Mouse (Mus musculus): Measurements from ENCODE around the gene Mmp2. TPM values are rescaled to one million over a fixed set of nuclear protein-coding genes. Genes with fewer than 3 reads are reported as not detected.
"Not testable (repeated sequence)": the region's sequence is repeated elsewhere in the genome, so short reads cannot be mapped to it uniquely, and the experiment has no call there.

The Mmp2 gene
- polyA plus RNA-seq, 1 experiment from 2014 or later, result 120 TPM

DNA sequence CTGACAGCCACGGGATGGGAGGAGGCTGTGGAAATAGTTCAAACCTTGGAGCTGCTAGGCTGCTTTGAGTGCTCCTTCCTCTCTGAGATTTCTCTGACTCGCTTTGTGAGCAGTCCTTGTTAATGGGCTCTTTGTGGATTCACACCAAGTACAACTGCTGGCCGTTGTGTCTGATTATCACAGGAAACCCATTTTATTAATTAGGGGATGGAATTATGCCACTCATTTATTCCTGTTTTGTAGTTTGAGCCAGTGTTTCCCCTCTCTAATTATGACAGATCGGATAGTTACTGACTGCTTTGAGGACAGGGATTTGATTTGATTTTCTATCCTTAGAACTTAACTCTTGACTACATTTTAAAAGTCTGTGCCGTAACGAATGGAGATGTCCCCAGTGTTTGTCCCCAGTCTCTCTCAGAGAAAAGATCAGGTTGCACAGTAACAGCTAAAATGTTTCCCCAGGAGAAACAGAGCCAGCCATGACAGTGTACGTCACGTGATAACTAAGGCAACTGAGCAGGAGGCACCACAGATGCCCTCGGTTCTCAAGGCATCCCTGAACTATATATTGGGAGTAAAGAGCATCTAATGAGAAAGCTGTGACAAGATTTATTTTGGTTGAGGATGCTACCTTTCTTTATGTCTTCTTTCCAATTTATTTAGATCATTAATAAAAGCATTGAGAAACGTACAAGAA, 45.1 kb downstream of the Mmp2 start:
- H3K4me1 ChIP-seq, result peaks cover 9% of the 10 kb centered on the region
- H3K36me3 ChIP-seq (replicated peaks), result no peaks in the 10 kb centered on the region
- no peak overlapping the region for H3K27ac ChIP-seq (replicated peaks)
- H3K27me3 ChIP-seq (replicated peaks; ENCODE audit: low read depth, poor library complexity, severe bottlenecking), result no peaks in the 10 kb centered on the region
- whole genome bisulfite sequencing, result 52% methylated on average over 10 of the region's 10 CpGs
- no peak for DNase-seq (ENCODE audit: low spot score)
- no peaks in the 10 kb centered on the region for H3K9me3 ChIP-seq
- no peak overlapping the region for H3K4me3 ChIP-seq

GRCm38 (mm10) chr8:92875795-92876194, 48.7 kb downstream of the Mmp2 start:
- no peak for DNase-seq (ENCODE audit: low spot score)
- Histone ChIP-seq H3K27ac (replicated peaks) (no peak overlapping the region), H3K4me1 (peaks cover 4% of the 10 kb centered on the region), H3K27me3 (replicated peaks; ENCODE audit: low read depth, poor library complexity, severe bottlenecking) (no peaks in the 10 kb centered on the region), H3K4me3 (no peak overlapping the region), H3K9me3 (no peaks in the 10 kb centered on the region), H3K36me3 (replicated peaks) (peaks cover 8% of the 10 kb centered on the region)
- 79% methylated on average over 10 of the region's 10 CpGs for WGBS

- no peak for DNase-seq (ENCODE audit: low spot score)
- H3K36me3 ChIP-seq (replicated peaks), result peaks cover 8% of the 10 kb centered on the region
- H3K27ac ChIP-seq (replicated peaks), result no peak overlapping the region
- H3K4me1 ChIP-seq, result no peaks in the 10 kb centered on the region
- no peaks in the 10 kb centered on the region for H3K27me3 ChIP-seq (replicated peaks; ENCODE audit: low read depth, poor library complexity, severe bottlenecking)
- H3K9me3 ChIP-seq, result no peaks in the 10 kb centered on the region
- WGBS, result 46% methylated on average over 4 of the region's 4 CpGs
- H3K4me3 ChIP-seq, result no peak overlapping the region
Observed at GRCm38 (mm10) chr8:92881247-92881646, 54.2 kb downstream of the Mmp2 start.

DNA sequence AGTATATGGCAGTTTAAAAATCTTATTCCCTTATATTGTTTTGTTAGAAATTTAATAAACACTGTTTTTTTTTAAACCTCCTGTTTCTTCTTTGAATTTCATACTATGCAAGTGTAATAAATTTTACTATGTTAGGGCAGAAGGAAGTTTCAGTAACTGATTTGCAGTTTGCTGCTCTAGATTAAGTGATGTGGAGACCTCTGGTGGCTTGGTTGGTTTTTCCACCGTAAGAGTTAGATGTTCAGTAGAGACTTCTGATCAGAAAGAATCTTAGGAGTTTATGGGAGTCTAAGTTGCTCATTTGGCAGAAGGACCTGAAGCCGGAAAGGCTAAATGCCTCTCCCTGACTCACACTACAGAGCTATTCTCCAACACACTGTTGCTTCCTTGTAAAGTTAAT, 56.7 kb downstream of the Mmp2 start:
- WGBS, result 82% methylated on average over 2 of the region's 2 CpGs
- Histone ChIP-seq H3K9me3 (no peaks in the 10 kb centered on the region), H3K36me3 (replicated peaks) (peaks cover 8% of the 10 kb centered on the region), H3K4me3 (no peak overlapping the region), H3K27ac (replicated peaks) (no peak overlapping the region), H3K27me3 (replicated peaks; ENCODE audit: low read depth, poor library complexity, severe bottlenecking) (no peaks in the 10 kb centered on the region), H3K4me1 (peaks cover 5% of the 10 kb centered on the region; the same call in 1 of the 2 replicates)
- no peak for DNase-seq (ENCODE audit: low spot score)

GRCm38 (mm10) chr8:92892216-92892615, 65.1 kb downstream of the Mmp2 start:
- H3K36me3 ChIP-seq (replicated peaks); H3K27ac ChIP-seq (replicated peaks); DNase-seq (ENCODE audit: low spot score); H3K27me3 ChIP-seq (replicated peaks; ENCODE audit: low read depth, poor library complexity, severe bottlenecking); H3K9me3 ChIP-seq; H3K4me3 ChIP-seq; H3K4me1 ChIP-seq: not testable (repeated sequence)
- 79% methylated on average over 3 of the region's 3 CpGs for WGBS

GRCm38 (mm10) chr8:92893870-92894269, 66.8 kb downstream of the Mmp2 start:
- no peaks in the 10 kb centered on the region for H3K9me3 ChIP-seq
- H3K27me3 ChIP-seq (replicated peaks; ENCODE audit: low read depth, poor library complexity, severe bottlenecking), result no peaks in the 10 kb centered on the region
- no peaks in the 10 kb centered on the region for H3K36me3 ChIP-seq (replicated peaks)
- DNase-seq (ENCODE audit: low spot score), result no peak
- H3K27ac ChIP-seq (replicated peaks), result no peak overlapping the region
- peaks cover 9% of the 10 kb centered on the region for H3K4me1 ChIP-seq
- 62% methylated on average over 2 of the region's 2 CpGs for WGBS
- no peak overlapping the region for H3K4me3 ChIP-seq

- Histone ChIP-seq H3K4me1 (peaks cover 9% of the 10 kb centered on the region), H3K27ac (replicated peaks) (no peak overlapping the region), H3K9me3 (no peaks in the 10 kb centered on the region), H3K36me3 (replicated peaks) (no peaks in the 10 kb centered on the region), H3K4me3 (no peak overlapping the region), H3K27me3 (replicated peaks; ENCODE audit: low read depth, poor library complexity, severe bottlenecking) (no peaks in the 10 kb centered on the region)
- no peak for DNase-seq (ENCODE audit: low spot score)
- WGBS, result 91% methylated on average over 7 of the region's 7 CpGs
Observed at GRCm38 (mm10) chr8:92895053-92895452, 68.0 kb downstream of the Mmp2 start.

- no peaks in the 10 kb centered on the region for H3K36me3 ChIP-seq (replicated peaks)
- no peak overlapping the region for H3K4me3 ChIP-seq
- H3K27me3 ChIP-seq (replicated peaks; ENCODE audit: low read depth, poor library complexity, severe bottlenecking), result no peaks in the 10 kb centered on the region
- peaks cover 9% of the 10 kb centered on the region for H3K4me1 ChIP-seq
- H3K27ac ChIP-seq (replicated peaks), result no peak overlapping the region
- no peak for DNase-seq (ENCODE audit: low spot score)
- H3K9me3 ChIP-seq, result no peaks in the 10 kb centered on the region
- WGBS, result 66% methylated on average over 1 of the region's 1 CpGs
Observed at GRCm38 (mm10) chr8:92896056-92896455, 69.0 kb downstream of the Mmp2 start.

DNA sequence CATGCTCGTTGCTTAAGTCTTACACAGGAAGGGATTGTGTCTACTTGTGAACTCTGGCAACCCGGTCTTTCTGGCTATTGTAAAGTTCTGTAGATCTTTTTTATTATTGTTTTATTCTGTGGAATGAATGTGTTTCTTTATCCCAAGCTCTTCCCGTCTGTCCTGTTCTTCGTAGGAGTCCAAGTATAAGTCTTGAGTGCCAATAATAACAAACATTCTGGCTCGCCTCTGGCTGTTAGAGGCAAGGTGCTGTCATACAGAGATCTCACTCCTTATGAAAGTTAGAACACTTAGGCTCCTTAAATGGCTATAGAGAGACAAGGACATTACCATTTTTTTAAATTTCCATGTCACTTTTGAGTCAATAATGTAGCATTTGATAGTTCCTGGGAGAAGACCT, 69.5 kb downstream of the Mmp2 start:
- no peak for DNase-seq (ENCODE audit: low spot score)
- H3K9me3 ChIP-seq, result no peaks in the 10 kb centered on the region
- no peaks in the 10 kb centered on the region for H3K36me3 ChIP-seq (replicated peaks)
- no peak overlapping the region for H3K4me3 ChIP-seq
- H3K27ac ChIP-seq (replicated peaks), result no peak overlapping the region
- H3K4me1 ChIP-seq, result peaks cover 9% of the 10 kb centered on the region
- WGBS, result 82% methylated on average over 5 of the region's 5 CpGs
- no peaks in the 10 kb centered on the region for H3K27me3 ChIP-seq (replicated peaks; ENCODE audit: low read depth, poor library complexity, severe bottlenecking)

DNA sequence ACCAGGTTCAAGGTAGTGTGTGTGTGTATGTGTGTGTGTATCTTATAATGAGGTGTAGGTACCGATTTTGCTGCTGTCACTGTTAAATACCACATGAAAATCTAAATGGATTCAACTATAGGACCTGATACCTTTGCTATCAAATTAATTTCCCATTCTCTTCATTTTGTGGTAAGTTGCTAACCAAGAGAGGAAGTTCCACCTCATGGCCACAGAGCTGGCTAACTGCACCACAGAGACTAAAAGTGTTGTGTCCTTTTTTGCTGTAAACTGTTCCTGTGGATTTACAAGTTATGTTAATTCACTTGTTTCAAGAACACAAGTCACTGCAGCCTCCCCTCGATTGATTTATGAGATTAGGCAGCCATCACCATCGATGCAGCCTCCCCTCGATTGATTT, 70.7 kb downstream of the Mmp2 start:
- peaks cover 9% of the 10 kb centered on the region for H3K4me1 ChIP-seq
- WGBS, result 85% methylated on average over 4 of the region's 4 CpGs
- H3K9me3 ChIP-seq, result no peaks in the 10 kb centered on the region
- H3K4me3 ChIP-seq, result no peak overlapping the region
- H3K27ac ChIP-seq (replicated peaks), result no peak overlapping the region
- DNase-seq (ENCODE audit: low spot score), result no peak
- H3K36me3 ChIP-seq (replicated peaks), result no peaks in the 10 kb centered on the region
- H3K27me3 ChIP-seq (replicated peaks; ENCODE audit: low read depth, poor library complexity, severe bottlenecking), result no peaks in the 10 kb centered on the region

DNA sequence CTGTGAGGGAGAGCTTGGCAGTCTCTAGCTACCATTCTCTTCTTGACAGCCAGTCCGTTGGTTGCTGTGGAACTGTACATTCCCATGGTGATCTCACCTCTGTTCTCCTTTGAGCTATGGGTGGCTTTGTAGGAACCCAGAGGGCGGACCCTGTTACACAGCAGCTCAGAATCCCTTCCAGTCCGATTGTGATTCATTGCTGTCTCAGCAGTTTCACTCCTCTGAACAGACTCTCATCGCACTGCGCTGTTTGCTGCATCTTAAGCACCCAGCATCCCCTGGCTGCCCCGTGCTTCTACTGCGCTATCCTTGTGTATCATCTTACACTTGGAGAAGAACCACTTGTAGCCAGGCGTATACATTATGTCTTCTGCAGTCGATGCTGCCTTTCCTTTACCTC, 72.5 kb downstream of the Mmp2 start:
- WGBS, result 84% methylated on average over 9 of the region's 9 CpGs
- H3K27me3 ChIP-seq (replicated peaks; ENCODE audit: low read depth, poor library complexity, severe bottlenecking), result no peaks in the 10 kb centered on the region
- H3K4me1 ChIP-seq, result 0 out of 2 replicates have a peak, but pooled peaks cover 5% of the 10 kb centered on the region
- no peak overlapping the region for H3K27ac ChIP-seq (replicated peaks)
- H3K36me3 ChIP-seq (replicated peaks), result no peaks in the 10 kb centered on the region
- H3K9me3 ChIP-seq, result no peaks in the 10 kb centered on the region
- DNase-seq (ENCODE audit: low spot score), result no peak
- no peak overlapping the region for H3K4me3 ChIP-seq

DNA sequence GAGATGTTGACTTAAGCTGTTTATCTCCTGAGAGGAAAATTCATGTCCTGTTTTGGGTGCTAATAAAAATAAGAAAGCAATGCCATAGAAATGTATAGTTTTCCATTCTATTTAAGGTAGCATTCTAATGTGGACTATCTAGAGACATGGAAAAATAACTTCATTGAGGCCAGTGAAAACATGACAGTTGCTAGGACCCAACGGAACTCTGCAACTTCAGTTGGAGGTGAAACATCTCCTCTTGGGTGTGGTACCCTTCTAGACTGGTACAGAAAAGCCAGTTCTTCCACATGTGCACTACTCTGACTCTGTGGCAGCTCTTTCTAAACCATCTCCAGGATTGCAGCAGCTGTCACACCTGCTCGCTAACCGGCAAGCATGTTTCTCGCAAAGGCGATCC, 74.0 kb downstream of the Mmp2 start, which contains the start of gene Capns2:
TSS of gene Capns2 (plus strand) at position 301 of the 400 bp plus-strand sequence.
- 95% methylated on average over 5 of the region's 5 CpGs for WGBS
- no peak within 1 kb of the TSS for H3K4me3 ChIP-seq

DNA sequence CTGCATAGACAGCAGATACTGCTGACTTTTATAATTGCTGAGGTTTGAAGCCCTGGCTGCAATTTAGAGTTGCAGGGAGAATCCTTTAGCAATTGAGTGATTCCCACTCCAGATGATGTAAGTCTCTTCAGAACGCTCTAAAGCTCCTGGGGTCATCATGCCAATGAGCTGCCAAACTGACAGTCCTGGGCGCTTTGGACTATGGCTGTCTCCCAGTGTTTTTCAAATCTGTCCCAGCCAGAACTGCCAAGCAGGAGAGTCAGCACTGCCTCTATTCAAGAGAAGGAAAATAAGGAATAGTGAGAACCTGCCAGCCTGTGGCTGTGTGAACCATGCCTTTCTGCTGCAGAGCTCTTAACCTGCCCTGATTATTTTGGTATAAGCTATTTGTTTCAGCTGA, 75.9 kb downstream of the Mmp2 start:
- no peak overlapping the region for H3K4me3 ChIP-seq
- WGBS, result 78% methylated on average over 2 of the region's 2 CpGs
- no peaks in the 10 kb centered on the region for H3K36me3 ChIP-seq (replicated peaks)
- H3K4me1 ChIP-seq, result 0 out of 2 replicates have a peak, but pooled peaks cover 5% of the 10 kb centered on the region
- no peaks in the 10 kb centered on the region for H3K27me3 ChIP-seq (replicated peaks; ENCODE audit: low read depth, poor library complexity, severe bottlenecking)
- H3K9me3 ChIP-seq, result no peaks in the 10 kb centered on the region
- DNase-seq (ENCODE audit: low spot score), result no peak
- no peak overlapping the region for H3K27ac ChIP-seq (replicated peaks)

More for the DNA sequence above, 74.0 kb downstream of the Mmp2 start, which contains the start of gene Capns2:
- DNase-seq (ENCODE audit: low spot score), result no peak
- no peaks in the 10 kb centered on the region for H3K9me3 ChIP-seq
- H3K27ac ChIP-seq (replicated peaks), result no peak within 1 kb of the TSS
- no peaks in the 10 kb centered on the region for H3K27me3 ChIP-seq (replicated peaks; ENCODE audit: low read depth, poor library complexity, severe bottlenecking)
- H3K36me3 ChIP-seq (replicated peaks), result no peaks in the 10 kb centered on the region
- 0 out of 2 replicates have a peak, but pooled peaks cover 5% of the 10 kb centered on the region for H3K4me1 ChIP-seq

Measured in embryonic facial prominence, embryonic 10.5 days (tissue).